Mouse (Mus musculus) adrenal gland, postnatal 10 days (tissue): Measurements from ENCODE around the gene Gm1043. TPM values are rescaled to one million over a fixed set of nuclear protein-coding genes. Genes with fewer than 3 reads are reported as not detected.

Experiments used
- DNase-seq: peaks from one replicate; pipeline ENCODE4 v3.0.0; 2021; ENCODE audit warnings: mixed read lengths
- total RNA-seq, 2 experiments: library from RNA; stranded (reverse); gene quantifications; 2 replicates each; pipeline ENCODE4 v1.2.3; 2021

The Gm1043 gene
- total RNA-seq, 2 experiments from 2014 or later, result 0.60 to 0.67 TPM

DNA sequence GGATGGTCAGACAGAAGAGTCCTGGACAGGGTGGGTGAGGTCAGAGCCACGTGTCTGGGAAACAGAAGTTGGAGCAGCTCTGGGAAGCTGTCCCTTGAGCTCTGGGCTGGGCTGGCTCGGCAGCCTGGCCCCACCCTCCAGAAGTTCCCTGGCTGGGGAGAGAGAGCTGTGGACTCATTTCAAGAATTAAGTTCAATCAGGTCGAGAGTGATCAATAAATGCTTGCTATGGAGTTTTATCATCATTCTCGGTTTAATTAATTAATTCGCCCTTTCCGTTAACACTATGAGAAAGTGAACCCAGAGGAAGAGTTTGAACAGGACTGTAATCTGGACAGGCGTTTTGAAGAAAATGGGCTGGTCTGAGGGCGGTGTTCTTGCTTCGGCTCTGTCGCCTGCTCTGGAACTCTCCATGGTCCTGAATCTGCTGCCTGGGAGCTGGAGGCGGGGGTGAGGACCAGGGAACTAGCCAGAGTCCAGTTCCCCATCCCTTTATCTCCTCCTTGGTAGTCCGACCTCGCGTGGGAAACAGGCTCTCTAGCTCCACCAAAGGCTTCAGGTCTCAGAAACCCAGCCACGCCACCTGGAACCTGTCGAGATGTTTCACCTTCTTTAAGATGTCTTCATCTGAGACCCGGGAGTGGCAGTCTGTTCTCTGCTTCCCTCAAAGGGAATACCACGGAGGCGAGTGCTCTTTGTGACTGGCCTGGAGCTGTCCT lies 158.2 kb downstream of the Gm1043 start:
- DNase-seq, result peak; percentile 88

DNA sequence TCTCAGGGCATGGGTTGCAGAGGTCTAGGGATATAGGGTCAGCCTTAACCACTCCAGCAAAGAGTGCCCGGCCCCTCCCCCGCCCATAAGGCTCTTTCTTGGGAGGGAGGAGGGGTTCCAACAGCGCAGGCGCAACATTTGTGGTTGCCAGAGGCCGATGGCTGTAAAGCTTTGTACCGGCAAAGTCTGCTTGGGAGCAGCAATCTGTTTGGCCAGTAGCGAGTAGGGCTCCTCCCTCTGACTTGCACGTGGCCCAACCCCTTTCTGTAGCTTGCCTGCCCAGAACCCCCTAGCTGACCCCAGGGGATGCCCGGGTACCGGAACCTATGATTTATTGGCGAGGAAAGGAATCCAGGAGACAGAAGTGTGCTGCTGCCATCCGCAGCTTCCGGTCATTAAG lies 159.0 kb downstream of the Gm1043 start:
- DNase-seq, result no peak

DNA sequence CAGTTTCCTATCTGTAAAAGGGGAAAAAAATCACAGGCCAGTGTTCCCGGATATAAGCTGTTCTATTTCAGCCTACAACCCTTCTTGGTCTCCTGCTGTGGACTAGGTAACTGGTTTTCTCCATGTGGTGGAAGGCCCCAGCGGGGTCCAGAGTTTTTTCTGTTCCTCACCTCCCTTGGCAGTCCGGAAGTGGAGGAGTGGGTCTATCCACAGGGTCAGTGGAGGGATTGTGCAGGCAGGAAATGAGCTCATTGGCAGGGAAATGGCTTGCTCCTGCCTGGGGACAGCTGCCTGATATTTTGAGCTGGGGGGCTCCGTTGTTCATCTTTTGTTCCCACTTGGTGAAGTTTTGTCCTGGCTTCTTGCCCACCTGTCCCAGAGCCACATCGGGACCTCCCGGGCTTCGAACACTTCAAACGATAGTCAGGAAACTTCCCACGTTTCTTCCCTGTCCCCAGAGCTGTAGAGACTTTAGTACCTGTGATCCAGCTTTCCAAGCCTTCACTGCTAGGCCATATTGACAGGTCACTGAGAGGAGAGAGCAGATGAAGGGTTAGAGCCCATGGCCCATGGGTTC lies 159.6 kb downstream of the Gm1043 start:
- no peak for DNase-seq

DNA sequence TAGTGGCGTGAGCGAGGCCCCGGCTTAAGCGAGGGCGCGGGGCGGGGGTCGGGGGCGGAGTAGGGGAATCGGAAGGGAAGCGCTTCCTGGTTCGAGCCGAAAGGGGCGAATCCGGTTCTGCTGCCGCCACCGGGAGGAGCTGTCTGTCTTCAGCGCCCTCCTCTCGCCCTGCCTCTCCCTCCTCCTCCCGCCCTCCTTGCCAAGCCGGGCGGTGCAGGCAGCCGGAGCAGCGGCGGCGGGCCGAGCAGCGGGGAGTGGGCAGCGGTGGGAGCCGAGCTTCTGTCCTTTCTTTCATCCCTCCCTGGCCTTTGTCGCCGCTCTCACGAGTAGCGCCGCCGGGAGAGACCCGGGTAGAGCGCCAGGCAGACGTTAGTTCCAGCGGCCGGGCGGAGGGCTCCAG lies 160.5 kb downstream of the Gm1043 start:
- DNase-seq, result peak; percentile 54

DNA sequence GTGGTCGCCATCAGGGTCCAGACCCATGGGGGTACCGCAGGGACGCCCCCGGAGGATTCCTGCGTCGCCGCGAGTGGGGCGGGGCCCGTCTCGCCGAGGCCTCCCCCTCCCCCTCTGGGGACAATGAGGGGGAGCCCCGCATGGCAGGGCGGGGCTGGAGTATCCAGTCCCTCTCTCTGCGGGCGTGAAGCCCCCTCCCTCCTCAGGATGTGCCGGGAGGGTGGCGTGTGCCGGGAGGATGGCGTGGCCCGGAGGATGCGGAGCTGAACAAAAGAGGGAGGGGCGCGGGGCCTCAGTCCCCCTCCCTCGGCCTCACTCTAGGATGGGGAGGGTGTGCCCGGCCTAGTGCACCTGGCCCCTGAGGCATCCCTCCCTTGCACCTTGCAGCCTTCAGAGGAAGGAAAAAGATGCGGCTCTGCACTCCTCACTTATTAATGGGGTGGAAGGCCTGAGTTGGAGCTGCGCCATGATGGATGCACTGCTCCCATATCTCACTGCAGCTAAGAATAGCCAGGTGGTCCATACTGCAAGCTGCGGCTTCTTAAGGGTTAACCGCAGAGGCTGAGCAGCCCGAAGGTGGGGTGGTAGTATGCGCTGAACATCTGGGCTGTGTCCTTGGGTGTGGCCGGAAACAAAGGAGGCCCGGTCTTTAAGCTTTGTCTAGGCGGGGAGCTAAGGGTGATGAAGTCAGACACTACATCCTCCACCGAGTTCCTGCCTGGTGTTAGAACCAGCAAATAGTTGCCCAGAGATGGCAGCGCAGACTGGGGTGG lies 161.2 kb downstream of the Gm1043 start:
- DNase-seq, result no peak

DNA sequence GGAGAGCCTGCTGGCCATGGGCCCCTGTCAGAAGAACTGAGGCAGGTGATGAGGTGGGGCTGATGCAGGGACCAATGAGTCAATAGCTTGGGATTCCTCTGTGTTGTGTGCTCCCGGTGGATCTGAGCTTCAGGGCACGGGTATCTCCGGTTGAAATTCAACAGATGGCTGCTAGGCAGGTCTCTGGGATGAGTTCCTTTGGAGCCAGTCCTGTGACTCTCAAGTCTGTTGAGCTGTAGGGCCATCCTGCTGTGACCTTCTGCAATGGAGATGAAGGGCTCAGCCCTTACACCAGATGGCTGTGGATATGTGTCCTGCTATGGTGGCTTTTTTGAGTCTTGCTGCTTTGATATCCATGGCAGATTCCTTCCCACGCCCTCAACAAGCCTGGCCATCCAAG lies 162.3 kb downstream of the Gm1043 start:
- DNase-seq, result no peak

DNA sequence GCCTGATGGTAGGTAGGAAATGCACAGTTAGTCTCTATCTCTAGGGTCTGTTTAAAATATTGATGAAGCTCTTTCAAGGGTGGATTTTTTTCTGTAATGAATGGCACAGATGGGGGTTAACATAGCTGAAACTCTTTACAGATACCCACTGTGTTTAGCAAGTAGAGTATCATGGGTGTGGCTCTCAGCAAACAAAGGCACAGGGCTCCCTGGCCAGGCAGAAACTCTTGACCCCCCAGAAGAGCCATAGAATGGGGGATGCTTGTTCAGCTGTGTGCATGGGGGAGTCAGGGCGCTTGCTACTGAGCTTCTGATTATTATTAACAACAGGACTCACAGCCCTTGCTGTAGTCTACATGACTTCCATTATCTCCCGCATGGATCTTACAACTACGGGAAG lies 163.7 kb downstream of the Gm1043 start:
- DNase-seq, result no peak

DNA sequence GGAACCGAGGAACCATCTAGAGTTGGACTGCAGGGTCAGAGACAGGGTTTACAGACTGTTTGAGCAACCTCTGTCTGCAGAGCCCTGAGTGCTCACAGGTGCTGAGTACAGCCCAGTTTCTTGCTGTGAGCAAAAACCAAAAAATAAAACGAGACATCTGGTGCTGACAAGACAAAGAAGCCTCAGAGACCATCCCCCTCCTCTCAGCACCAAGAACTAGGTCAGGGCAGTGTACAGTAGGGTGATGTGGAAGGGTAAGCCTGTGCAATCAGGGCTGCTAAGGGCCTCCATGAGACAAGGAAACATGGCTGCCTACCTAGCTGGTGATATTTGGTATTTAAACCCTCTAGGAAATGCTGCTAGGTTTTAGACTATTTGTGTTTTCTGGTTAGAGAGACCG lies 166.4 kb downstream of the Gm1043 start:
- no peak for DNase-seq

DNA sequence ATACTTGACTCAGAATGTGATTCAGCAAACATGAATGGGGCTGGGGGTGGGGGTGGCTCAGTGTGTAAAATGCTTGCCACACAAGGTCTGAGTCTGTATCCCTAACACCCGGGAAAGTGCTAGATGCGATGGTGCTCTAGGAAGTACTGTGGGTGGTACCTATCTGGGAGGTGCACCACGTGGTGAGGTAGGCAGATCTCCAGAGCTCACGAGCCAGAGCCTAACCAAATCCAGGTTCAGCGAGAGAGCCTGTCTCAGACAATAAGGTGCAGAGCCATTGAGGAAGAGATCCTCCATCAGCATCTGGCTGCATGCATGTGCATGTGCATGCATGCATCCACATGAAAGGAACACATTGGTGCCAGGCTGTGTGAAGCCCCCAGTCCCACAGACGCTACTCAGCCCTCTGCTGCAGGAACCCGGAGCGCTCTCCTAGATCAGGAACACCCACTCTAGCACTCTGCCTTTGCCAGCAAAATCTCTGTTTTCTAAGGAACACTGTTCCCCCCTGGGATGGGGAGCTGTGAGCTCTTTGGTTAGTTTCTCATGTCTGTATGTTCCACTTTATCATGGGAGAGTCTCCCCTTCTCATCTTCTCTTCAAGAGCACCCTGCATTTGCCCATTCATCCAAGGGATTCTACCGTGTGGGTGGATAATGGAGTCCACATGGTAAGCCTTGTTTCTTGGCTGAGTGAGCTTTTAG lies 167.1 kb downstream of the Gm1043 start:
- DNase-seq, result no peak

DNA sequence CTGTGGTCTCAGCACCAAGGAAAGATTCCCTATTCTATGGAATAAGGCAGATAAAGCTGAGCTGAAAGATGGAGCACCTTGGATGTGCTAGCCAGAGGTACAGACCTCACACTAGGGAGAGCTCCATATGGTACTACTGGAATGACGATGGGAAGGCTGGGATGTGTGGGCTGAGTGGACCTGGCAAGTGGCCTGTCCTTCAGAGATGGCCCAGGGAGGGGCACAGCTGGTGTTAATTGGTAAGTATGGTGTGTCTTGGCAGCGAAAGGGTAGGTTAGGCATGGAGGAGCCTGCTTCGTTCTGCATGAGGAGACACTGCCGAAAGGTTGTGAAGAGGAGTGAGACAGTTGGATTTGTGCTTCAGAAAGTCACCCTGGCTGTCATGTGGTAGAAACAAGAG lies 169.4 kb downstream of the Gm1043 start:
- DNase-seq, result no peak

DNA sequence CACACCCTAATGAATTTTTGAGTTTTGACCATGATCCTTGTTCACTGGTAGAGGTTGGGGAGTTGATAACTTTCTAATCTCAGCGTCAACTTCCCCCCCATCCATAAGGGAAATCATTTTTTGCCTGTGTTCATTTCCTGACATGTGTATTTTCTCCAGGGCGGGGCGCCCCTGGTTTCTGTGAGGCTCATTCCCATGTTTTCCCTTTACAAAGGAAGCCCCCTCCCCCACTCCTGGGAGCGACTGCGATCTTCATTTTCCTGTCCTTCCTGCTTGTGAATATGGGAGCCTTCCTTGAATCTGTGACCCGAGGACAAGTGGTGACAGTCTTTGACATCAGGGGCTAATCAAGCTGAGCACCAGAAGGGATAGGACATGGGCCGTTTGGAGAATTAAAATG lies 171.7 kb downstream of the Gm1043 start:
- no peak for DNase-seq

DNA sequence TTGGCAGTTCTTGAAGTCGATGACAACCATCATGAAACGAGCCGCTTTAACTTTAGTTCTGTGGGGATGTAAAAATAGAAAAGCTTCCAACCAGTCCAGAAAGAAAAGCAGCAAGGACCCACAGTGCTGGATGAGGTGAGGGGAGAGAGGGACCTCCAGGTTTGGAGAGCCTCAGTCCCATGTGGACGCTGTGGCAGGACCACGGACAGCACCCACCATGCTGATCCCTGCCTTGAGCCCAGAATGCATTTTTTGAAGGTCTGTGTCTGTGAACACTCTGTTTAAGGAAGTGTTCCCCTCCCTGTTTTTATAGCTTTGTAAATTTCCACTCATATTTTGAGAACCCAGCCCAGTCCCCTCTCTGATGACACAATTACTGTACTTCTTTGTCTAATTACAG lies 172.1 kb downstream of the Gm1043 start:
- DNase-seq, result peak; percentile 77

DNA sequence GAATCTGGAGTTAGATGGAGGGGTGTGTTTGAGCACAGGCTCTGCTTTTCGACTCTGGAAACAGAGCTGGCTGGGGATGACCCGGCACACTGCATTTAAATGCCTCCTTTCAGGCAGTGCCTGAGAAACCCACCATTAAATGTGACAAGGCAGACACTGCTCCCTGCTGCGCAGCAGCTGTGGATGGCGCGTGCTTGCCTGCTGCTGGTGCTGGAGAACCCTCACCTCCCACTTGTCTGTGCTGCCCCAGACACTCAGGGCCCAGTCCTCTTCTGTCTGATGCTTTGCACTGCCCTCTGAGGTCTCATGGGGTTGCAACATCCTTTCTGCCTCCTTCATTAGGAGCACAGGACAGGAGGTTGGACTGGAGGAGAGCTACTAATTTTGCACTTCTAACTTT lies 176.6 kb downstream of the Gm1043 start:
- DNase-seq, result no peak

DNA sequence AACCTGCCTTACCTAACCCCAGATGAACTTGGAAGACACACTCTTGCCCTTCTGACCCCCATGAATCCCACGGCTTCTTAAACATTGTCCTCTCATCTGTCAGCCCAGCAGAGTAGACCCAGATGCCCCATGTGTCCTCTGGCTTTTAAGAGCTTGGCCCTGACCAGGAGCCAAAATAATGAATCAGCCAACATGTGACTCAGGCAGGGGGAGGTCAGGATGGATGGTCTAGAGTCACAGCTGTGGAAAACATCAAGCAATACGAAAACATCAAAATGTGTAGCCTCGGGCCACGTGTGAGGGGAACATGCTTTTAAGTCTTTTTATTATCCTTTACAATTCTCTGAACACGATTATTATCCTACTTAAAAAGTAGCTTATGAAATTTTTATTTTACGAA lies 178.6 kb downstream of the Gm1043 start:
- peak; percentile 63 for DNase-seq

Other genes starting within 250 kb of the Gm1043 start
- gene Ppp2r2c, start 216.9 kb upstream of the Gm1043 start, total RNA-seq, result 10 to 100 TPM in 1 of 2 experiments, 1 to 10 TPM in 1; 7.0 to 10.2 TPM
- gene Wfs1, start 96.2 kb upstream of the Gm1043 start, total RNA-seq, result 10 to 100 TPM; 19.0 to 19.6 TPM
- gene Crmp1, start 156.6 kb downstream of the Gm1043 start, total RNA-seq, result 10 to 100 TPM; 11.1 to 19.5 TPM